Mouse (Mus musculus) skeletal muscle tissue, adult 2 months (tissue): Measurements from ENCODE around the gene Mybpc2.

Experiments
- DNase-seq: peaks from one replicate; pipeline ENCODE4 v3.0.0-alpha.2; 2012; ENCODE audit warnings: low read depth, low spot score

The Mybpc2 gene

GRCm38 (mm10) chr7:44524502-44524901 is at the start of gene Mybpc2:
Gene Mybpc2 (minus strand): TSS chr7:44524656.
- DNase-seq: peak; percentile 97

- DNase-seq: no peak
Measured at GRCm38 (mm10) chr7:44572956-44573484, 48.6 kb upstream of the Mybpc2 start.

GRCm38 (mm10) chr7:44572213-44572701 is 47.8 kb upstream of the Mybpc2 start, which contains the start of gene Napsa:
Gene Napsa (plus strand): TSS chr7:44572380.
- DNase-seq: no peak

- no peak for DNase-seq
Measured at GRCm38 (mm10) chr7:44571811-44572210, 47.4 kb upstream of the Mybpc2 start.

- DNase-seq: no peak
Measured at GRCm38 (mm10) chr7:44570989-44571388, 46.5 kb upstream of the Mybpc2 start.

- DNase-seq: no peak
Measured at GRCm38 (mm10) chr7:44568803-44569202, 44.3 kb upstream of the Mybpc2 start.

GRCm38 (mm10) chr7:44565414-44565813 is 41.0 kb upstream of the Mybpc2 start:
- no peak for DNase-seq

GRCm38 (mm10) chr7:44564486-44564885 is 40.0 kb upstream of the Mybpc2 start:
- no peak for DNase-seq

GRCm38 (mm10) chr7:44563284-44563683 is 38.8 kb upstream of the Mybpc2 start:
- DNase-seq: no peak

GRCm38 (mm10) chr7:44560435-44561400 is 36.3 kb upstream of the Mybpc2 start:
- peak; percentile 66 for DNase-seq

GRCm38 (mm10) chr7:44557629-44558028 is 33.2 kb upstream of the Mybpc2 start:
- no peak for DNase-seq

- DNase-seq: peak; percentile 95
Measured at GRCm38 (mm10) chr7:44553826-44554225, 29.4 kb upstream of the Mybpc2 start, which contains the start of gene Nr1h2. Gene Nr1h2 (minus strand): TSS chr7:44553951.

GRCm38 (mm10) chr7:44553196-44553764 is 28.8 kb upstream of the Mybpc2 start:
- DNase-seq: peak; percentile 72

GRCm38 (mm10) chr7:44552141-44552908 is 27.9 kb upstream of the Mybpc2 start:
- DNase-seq: no peak

GRCm38 (mm10) chr7:44551731-44552130 is 27.3 kb upstream of the Mybpc2 start:
- no peak for DNase-seq

GRCm38 (mm10) chr7:44551301-44551700 is 26.8 kb upstream of the Mybpc2 start:
- DNase-seq: no peak

GRCm38 (mm10) chr7:44550409-44550678 is 25.9 kb upstream of the Mybpc2 start:
- no peak for DNase-seq

GRCm38 (mm10) chr7:44549621-44550408 is 25.4 kb upstream of the Mybpc2 start:
- DNase-seq: no peak

- DNase-seq: peak; percentile 98
Measured at GRCm38 (mm10) chr7:44548497-44549087, 24.1 kb upstream of the Mybpc2 start, which contains the start of gene Pold1. Gene Pold1 (minus strand): TSS chr7:44548849.

- DNase-seq: no peak
Measured at GRCm38 (mm10) chr7:44547725-44548124, 23.3 kb upstream of the Mybpc2 start.
